Mouse (Mus musculus) megakaryocyte, embryonic 14.5 days (primary cell): ENCODE results near the gene Lpcat2.

Source experiments
- FLI1 ChIP-seq: IDR thresholded peaks from 2 replicates; pipeline ENCODE4 v1.6.1; 2012; ENCODE audit warnings: low read length, inconsistent platforms, mixed read lengths
- GATA1 ChIP-seq: IDR thresholded peaks from 3 replicates; pipeline ENCODE4 v1.6.1; 2012; ENCODE audit warnings: mixed read lengths, low read length, inconsistent platforms, borderline replicate concordance

DNA sequence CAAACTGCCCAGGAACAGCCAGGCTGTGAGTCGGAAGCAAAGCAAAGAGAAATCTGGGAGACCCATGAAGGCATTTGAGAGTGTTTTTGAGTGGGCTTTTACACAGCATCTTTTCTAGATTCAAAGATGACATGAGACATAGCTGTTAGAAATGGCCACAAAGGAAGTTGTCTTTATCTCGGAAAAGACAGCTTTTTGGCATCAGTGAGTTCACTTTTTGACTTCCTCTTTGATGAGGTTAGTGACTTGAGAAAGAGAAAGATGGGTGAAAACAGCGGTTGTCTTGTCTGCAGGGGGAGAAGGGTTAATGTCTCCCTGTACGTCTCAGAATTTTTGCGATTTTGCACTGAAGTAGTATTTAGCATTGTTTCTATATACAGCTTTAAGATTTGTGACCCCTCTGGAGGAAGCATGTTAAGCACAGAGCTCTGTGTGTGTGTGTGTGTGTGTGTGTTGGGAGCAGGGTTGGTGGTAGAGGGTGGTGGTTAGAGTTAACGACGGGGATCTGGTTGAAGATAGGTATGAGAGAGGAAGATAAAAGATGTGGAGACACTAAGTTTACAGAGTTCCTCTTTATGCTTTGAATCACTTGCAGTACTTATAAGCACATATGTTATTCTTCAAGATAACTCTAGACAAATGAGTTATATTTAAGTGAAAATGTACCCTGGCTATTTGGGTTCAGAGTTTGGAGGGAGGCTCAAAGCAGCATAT, 1.3 kb downstream of the Lpcat2 start:
- TF ChIP-seq GATA1 (no peak), FLI1 (no peak)
